ENCODE assay signal across 22 mouse cellular contexts in the genomic region with DNA sequence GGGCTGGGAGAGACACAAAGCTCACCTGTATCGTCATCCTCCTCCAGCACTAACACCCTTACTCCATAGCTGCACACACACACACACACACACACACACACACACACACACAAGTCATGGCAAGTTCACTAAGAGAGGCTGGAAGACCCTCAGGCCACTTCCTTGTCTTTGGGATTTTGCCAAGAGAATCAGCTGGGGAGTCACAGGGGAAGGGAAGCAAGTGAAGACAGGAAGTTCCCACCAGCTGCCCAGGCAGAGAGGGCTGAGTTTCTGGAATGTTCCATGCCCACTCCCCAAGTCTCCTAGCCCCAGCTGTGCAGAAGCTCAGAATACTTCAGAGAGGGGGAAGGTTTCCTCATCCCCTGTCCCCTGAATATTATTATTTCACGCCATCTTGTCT.
DNase-seq lines count a peak whose midpoint lies in the region; ATAC-seq and TF ChIP-seq lines count a peak whose summit lies in the region.
"Had no signal": no experiment of that assay in that cellular context is flagged by ENCODE, and none has a peak within 500 bp of the region (broad histone marks: within the 10 kb centered on the region; RNA-seq: fewer than 3 reads in every experiment).

No protein-coding gene starts in this region.

- H3K36me3 ChIP-seq in limb, embryonic 14.5 days (ENCODE audit: control insufficient read depth, insufficient read depth, low read length) = no peaks in the 10 kb centered on the region
- no peaks in the 10 kb centered on the region for H3K36me3 ChIP-seq in limb, embryonic 10.5 days
- H3K36me3 ChIP-seq: embryonic facial prominence, embryonic 12.5 days; forebrain, embryonic 12.5 days; forebrain, embryonic 15.5 days; hindbrain, embryonic 12.5 days; hindbrain, embryonic 15.5 days had no signal

- no peak overlapping the region for H3K27ac ChIP-seq in limb, embryonic 14.5 days (replicated peaks; ENCODE audit: low read depth, low read length)
- H3K27ac ChIP-seq in limb, embryonic 10.5 days = no peak overlapping the region
- H3K27ac ChIP-seq: embryonic facial prominence, embryonic 12.5 days; forebrain, embryonic 12.5 days; forebrain, embryonic 15.5 days; heart, adult 2 months; hindbrain, embryonic 12.5 days; hindbrain, embryonic 15.5 days had no signal

- peak; percentile 87 for DNase-seq in heart, adult 11 months
- no peak for DNase-seq in heart, adult 8-10 months (ENCODE audit: low spot score)
- DNase-seq in limb, embryonic 14.5 days (ENCODE audit: low spot score) = peak; percentile 37
- DNase-seq in limb, embryonic 10.5 days (ENCODE audit: low spot score) = no peak
- DNase-seq in lung, postnatal 10 days = peak; percentile 39
- DNase-seq in lung, postnatal 14 days = no peak
- DNase-seq in right cerebral cortex, postnatal 10 days (ENCODE audit: low spot score in 2 of 2) = no peak
- DNase-seq: adrenal gland, adult 2 months; adrenal gland, postnatal 14 days; cerebellum, adult 11-12 months; cerebellum, adult 9-10 months; cerebellum, postnatal 14 days; gastrocnemius, postnatal 25 days; heart, adult 2 months had no signal

- no peaks in the 10 kb centered on the region for H3K9me3 ChIP-seq in limb, embryonic 14.5 days (ENCODE audit: control insufficient read depth, low read length)
- no peaks in the 10 kb centered on the region for H3K9me3 ChIP-seq in limb, embryonic 10.5 days (replicated peaks)
- H3K9me3 ChIP-seq: embryonic facial prominence, embryonic 12.5 days; forebrain, embryonic 12.5 days; forebrain, embryonic 15.5 days; hindbrain, embryonic 12.5 days; hindbrain, embryonic 15.5 days had no signal

- 0 out of 2 replicates have a peak, but pooled peaks cover 8% of the 10 kb centered on the region for H3K4me1 ChIP-seq in limb, embryonic 14.5 days (ENCODE audit: control insufficient read depth, insufficient read depth, low read length)
- peaks cover 7% of the 10 kb centered on the region for H3K4me1 ChIP-seq in limb, embryonic 10.5 days

- H3K4me3 ChIP-seq in limb, embryonic 14.5 days (replicated peaks; ENCODE audit: low read length) = no peak overlapping the region
- no peak overlapping the region for H3K4me3 ChIP-seq in limb, embryonic 10.5 days
- H3K4me3 ChIP-seq: embryonic facial prominence, embryonic 12.5 days; erythroblast, embryonic 14.5 days; forebrain, embryonic 12.5 days; forebrain, embryonic 15.5 days; heart, adult 2 months; hindbrain, embryonic 12.5 days; hindbrain, embryonic 15.5 days had no signal

- no peak for ATAC-seq in limb, embryonic 14.5 days (ENCODE audit: low FRiP score, low read depth)
- ATAC-seq: CD4-positive, CD25-positive, alpha-beta regulatory T cell, adult 4 months; forebrain, embryonic 15.5 days had no signal

- no peak overlapping the region for H3K4me2 ChIP-seq in limb, embryonic 14.5 days (replicated peaks; ENCODE audit: low read depth, low read length, severe bottlenecking)
- H3K4me2 ChIP-seq: embryonic facial prominence, embryonic 12.5 days; forebrain, embryonic 12.5 days; forebrain, embryonic 15.5 days; heart, embryonic 11.5 days; hindbrain, embryonic 12.5 days; hindbrain, embryonic 15.5 days had no signal

- H3K9ac ChIP-seq in limb, embryonic 14.5 days (ENCODE audit: low read depth, low read length, severe bottlenecking) = no peak overlapping the region
- H3K9ac ChIP-seq: embryonic facial prominence, embryonic 12.5 days; forebrain, embryonic 12.5 days; forebrain, embryonic 15.5 days; hindbrain, embryonic 12.5 days; hindbrain, embryonic 15.5 days had no signal

- H3K27me3 ChIP-seq in limb, embryonic 14.5 days (ENCODE audit: control insufficient read depth, insufficient read depth, low read length) = no peaks in the 10 kb centered on the region
- H3K27me3 ChIP-seq in limb, embryonic 10.5 days (ENCODE audit: low read depth, poor library complexity, severe bottlenecking) = no peaks in the 10 kb centered on the region
- H3K27me3 ChIP-seq: embryonic facial prominence, embryonic 12.5 days; forebrain, embryonic 12.5 days; forebrain, embryonic 15.5 days; hindbrain, embryonic 12.5 days; hindbrain, embryonic 15.5 days had no signal

- WGBS in limb, embryonic 14.5 days = 61% methylated on average over 2 of the region's 2 CpGs
- 96% methylated on average over 2 of the region's 2 CpGs for WGBS in limb, embryonic 10.5 days

- TF ChIP-seq POLR2A in limb, embryonic 14.5 days (IDR thresholded peaks at IDR 0.05; ENCODE audit: borderline replicate concordance, extremely low read depth, insufficient read depth, insufficient read length) = no peak

Comparison
In these comparisons a context has a peak if more than half of its experiments do, and no peak if none do; other contexts are left out.
1. DNase-seq: peak in heart, adult 11 months (single experiment), limb, embryonic 14.5 days (single experiment) and lung, postnatal 10 days (single experiment); none in heart, adult 8-10 months (single experiment), limb, embryonic 10.5 days (single experiment), lung, postnatal 14 days (single experiment) and right cerebral cortex, postnatal 10 days (0 of 2).